Mouse (Mus musculus): Measurements from ENCODE around the gene Rem2.

Gene Rem2

DNA sequence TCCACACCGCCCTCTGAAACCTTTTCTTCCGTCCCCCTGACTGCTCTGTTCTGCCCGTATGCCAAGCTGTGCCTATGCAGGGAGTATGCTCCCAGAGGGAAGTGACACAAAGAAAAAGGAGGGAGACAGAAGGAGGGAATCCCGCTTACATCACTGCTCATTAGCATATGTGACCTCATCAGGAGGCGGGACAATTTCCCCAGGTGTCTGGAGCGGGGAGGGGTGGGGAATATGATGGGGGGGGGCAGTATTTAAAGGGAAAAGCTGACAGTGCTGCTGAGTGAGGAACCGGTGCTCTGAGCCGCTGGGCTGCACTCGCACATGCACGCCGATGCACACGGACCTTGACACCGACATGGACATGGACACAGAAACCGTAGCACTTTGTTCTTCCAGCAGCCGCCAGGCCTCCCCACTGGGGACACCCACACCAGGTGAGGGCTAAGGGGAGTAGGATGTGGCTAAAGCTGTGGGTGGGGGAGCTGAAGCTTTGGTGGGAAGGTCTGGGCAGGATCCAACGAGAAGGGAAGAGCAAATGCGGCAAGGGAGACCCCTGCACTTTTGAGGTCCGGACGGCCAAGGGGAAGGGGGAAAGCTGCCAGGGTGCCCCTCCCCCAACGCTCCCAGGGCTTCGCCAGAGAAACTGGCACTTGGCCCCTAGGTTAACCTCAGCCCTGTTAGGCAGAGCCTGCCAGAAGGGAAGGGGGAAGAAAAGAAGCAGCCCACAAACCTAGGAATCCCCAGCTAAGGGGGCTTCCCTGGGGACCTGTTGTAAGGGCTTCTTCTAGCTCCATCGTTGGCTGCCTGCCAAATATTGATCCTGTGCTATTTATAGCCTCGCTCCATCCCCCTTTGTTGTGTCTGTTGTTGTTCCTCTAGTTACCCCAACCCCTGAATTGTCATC is at the start of gene Rem2:
Rem2 (plus strand) TSS at position 160 of the 904 bp plus-strand sequence.
- DNase-seq (ENCODE audit: low spot score in 2 of 2), result no peak

DNA sequence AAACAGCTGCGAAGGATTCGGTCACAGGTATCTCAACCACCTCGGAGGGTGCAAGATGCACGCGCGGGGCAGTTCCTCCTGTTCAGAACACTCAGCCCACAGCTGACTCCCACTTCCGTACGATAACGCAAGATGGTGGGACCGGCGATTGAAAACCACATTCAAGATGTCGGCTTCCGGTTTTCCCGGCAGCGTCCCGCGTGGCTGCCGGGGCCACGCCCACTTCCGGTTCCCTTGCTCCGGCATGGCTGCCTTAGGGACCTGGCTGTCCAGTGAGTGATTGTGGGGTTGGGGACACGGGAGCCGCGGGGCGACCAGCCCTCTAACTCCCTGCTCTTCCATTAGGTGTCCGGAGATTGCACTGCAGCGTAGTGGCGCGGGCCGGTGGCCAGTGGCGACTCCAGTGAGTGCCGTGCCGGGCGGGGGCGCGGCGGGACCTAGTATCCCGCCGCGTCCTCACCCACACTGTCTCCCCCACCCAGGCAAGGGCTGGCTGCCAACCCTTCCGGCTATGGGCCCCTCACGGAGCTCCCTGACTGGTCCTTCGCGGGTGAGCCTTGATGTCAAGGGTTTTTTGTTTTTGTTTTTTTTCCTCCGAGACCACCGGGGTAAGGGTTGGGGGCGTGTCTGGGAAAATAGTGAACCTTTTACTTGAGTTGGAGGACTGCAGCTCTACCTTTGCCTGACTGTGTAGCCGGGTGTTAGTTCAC is 49.1 kb upstream of the Rem2 start, which contains the start of gene Mrpl52:
Mrpl52 (plus strand) TSS at position 221 of the 710 bp plus-strand sequence.
- DNase-seq (ENCODE audit: low spot score in 2 of 2), result peak; percentile 68 to 75

DNA sequence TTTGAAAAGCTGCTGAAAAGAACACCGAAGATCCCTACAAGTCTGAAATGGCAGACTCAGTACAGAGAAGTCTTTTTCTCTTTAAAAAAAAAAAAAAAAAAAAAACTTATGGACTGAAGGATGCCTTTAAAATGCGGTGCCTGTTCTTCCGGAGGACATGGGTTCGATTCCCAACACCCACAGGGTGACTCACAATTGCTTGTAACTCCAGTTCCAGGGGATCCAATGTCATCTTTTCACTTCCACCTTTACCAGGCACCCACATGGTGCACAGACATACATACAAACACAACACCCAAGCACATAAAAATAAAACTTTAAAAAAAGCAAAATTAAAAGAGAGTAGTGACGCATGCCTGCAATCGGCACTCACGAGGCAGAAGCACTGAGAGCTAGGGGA is 48.2 kb upstream of the Rem2 start:
- no peak for DNase-seq (ENCODE audit: low spot score in 2 of 2)

DNA sequence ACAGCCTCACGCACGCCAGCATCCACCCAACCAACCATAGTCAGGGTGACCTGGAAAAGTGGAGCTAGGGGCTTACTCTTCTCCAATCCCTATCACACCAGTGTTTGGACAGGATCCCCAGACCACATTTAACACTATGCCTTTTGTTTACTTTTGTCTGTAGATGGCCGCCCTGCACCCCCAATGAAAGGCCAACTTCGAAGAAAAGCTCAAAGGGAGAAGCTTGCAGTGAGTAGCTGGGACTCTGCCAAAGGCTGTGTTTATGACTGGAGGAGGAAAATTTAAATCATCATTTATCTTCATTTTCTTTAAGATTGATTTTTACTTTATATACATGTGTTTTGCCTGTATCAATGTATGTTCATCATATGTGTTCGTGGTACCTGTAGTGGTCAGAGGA is 47.5 kb upstream of the Rem2 start:
- DNase-seq (ENCODE audit: low spot score in 2 of 2), result no peak

DNA sequence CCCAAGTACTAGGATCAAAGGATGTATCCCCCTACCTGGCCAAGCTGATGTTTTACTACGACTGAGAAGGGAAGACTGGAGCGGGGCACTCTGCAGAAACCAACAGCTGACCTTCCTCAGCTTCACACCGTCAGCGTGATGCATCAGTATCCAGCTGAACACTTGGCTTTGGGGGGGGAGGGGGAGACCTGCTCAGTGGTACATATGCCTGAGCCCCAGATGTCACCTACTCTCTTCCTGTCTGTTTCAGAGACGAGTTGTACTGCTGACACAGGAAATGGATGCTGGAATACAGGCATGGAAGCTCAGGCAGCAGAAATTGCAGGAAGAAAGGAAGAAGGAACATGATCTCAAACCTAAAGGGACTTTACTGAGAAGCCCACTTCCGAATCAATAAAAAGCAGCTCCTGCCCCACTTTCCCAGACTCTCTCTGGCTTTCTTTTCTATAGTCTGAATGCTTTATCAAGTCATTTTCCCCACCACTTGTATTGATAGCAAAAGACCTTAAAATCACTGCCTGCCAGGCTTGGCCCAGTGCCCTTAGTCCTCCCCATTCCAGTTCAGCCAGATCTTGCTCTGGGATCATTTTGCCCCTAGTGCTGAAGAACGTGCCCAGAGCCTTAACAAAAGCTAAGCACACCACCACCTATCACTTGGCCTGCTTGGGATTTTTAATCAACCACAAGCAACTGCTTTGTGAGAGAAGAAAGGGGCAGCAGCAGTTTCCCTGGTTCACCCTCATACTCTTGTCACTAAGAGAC is 46.4 kb upstream of the Rem2 start:
- no peak for DNase-seq (ENCODE audit: low spot score in 2 of 2)

DNA sequence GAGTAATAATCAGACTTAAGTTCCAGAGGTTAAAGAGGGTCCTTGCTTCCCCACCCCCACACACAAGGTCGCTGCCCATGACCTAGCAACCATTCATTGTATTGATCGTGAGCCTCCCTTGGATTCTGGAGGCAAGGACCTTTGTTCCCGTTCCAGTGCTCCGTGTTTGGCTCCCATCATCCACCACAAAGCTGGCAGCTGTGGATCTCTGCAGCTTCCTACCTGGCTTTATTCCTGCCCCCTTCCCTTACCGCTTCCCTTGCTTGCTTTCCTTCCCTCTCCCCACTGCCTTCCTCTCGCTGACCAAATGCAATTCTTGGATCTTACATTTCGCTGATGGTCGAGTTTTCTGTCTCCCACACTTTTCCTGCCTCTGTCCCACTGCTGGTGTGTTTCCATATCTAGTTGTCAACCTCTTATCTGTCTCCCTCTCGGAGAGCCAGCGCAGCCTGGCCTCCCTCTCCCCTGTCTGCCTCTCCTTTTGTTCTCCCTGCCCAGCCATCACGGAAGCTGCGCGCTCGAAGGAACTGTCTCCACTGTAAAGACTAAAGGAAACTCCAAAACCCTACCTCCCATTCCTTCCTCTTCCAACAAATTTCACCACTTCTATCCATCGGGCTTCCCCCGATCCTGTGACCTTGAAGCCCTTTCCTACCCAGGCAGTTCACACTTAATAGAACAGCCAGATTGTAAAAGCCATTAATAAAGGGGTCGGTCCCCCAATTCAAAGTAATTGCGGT is 45.3 kb upstream of the Rem2 start:
- no peak for DNase-seq (ENCODE audit: low spot score in 2 of 2)

DNA sequence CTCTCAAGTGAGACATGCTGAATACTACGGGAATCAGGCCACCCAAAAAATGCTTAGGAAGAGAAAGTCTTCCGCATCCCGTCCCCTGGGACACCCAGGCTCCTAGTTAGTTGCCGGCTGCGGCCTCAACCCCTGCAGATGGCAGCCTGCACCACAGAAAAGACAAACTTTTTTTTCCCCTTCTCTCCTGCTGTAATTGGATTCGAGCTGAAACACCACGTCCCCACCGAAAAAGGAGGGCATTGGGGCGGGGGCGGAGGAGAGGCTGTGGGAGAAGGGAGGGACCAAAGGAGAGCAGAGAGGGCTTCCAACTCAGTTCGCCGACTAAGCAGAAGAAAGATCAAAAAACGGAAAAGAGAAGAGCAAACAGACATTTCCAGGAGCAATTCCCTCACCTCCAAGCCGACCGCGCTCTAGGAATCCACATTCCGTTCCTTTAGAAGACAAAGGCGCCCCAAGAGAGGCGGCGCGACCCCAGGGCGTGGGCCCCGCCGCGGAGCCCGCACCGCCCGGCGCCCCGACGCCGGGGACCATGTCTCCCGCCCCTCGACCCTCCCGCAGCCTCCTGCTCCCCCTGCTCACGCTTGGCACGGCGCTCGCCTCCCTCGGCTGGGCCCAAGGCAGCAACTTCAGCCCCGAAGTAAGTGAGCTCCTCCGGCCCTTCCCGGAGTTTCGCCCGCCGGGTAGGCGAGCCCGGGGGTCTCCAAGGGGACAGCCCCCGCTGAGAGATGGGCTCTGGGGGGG is 44.4 kb upstream of the Rem2 start, which contains the start of gene Mmp14:
Mmp14 (plus strand) TSS at position 279 of the 744 bp plus-strand sequence.
- DNase-seq (ENCODE audit: low spot score in 2 of 2), result no peak

DNA sequence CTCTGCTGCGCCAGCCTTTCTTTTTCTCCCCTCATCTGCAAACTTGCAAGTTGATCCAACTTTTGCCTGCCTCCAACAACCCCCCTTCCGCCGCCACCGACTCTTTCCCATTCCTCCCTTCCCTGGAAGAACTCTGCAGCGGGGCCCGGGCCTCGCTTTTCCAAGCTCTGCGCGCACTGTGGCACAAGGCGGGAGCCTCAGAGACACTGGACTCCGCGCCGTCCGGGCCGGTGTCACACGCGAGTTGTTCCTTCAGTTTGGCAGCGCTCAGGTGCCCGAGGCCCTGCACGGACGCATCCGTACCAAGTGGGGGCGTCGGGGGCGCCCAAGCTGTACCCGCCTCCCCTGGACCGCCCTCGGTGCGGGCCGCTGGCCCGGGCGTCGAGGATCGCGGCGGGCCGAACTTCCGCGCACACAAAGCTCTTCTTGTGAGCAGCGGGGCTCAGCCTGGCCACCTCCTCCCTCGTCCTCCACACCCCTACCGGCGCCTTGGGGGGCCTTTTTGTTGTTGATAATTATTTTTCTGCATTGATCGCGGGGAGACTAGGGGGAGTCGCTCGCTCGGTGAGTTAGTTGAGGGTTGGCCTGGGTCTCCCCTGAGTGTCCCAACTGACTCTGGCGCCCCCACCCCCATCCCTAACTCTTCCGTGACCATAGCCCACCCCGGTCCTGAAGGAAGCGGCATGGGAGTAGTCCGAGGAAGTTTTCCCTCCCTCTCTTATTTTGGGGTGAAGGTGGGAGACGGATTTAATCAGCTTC is 43.6 kb upstream of the Rem2 start:
- DNase-seq (ENCODE audit: low spot score in 2 of 2), result peak in 1 of 2 experiments; percentile 27

DNA sequence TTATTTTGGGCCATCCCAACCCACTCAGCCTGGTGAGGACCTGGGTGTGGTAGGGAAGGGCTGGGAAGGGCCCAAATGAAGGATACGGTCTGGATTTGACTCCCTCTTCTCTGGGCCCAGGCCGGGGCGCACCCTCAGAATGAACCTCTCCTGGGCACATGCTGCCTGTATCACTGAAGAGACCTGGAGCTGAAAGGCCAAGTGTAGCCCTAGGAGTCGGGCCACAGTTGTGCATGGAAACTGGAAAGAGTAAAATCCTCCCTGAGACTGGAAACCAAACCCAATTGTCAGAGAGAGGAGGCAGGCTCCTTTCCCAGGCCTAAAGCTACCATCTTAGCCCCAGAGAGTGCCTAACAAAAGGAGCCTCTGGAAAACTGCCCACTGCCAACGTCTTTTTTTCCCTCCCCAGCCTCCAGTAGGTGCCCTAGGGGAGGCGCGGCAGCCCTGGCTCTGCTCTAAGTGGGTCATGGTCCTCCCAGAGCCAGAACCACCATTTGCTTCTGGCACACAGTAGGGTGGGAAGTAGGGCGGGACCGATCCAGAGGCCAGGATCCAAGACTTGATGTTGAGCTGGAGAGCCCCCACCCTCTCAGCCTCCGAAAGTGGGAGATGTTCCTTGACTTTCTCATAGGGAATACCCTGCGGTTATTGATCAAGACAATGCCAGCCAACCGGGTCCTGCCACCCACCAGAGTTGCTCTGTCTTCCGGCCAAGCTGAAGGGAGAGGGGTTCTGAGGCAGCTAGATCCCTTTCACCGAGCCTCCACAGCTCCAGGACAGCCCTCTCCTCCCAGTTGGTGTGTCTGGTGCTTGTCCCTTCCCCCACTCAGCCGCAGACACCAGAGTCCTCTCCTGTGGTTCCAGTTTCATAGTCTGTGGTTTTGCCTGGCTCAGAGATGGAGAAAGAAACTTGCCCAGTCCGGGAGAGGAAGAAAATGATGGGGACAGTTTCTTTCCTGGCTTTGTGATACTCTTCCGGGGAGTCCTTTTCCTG is 42.8 kb upstream of the Rem2 start:
- no peak for DNase-seq (ENCODE audit: low spot score in 2 of 2)

DNA sequence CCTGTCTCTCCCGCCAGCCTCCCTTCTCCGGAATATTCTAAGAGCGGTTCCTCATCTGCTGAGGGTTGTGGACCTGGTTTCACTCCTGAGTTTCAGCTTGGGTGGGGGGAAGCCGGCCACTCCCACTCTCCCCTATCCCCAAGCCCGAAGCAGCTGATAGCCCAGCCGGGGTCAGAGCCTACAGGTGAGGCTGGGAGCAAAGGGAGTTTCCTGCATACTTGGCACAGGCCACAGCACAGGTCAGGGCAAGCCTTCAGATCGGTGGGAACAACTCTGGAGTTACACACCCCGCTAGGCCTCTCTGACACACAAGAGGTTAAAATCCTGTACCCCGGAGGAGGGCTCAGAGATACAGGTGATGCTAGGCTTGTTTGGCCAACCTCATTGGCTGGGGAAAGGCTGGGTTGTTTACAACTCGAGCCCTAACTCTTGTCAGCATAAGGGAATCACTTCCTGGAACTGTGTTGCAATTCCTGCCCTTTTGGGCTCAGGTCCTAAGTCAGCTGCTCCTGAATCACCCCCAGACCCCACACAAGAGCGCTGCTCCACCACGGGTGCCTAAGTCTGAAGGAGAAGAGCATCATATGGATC is 41.9 kb upstream of the Rem2 start:
- DNase-seq (ENCODE audit: low spot score in 2 of 2), result no peak

DNA sequence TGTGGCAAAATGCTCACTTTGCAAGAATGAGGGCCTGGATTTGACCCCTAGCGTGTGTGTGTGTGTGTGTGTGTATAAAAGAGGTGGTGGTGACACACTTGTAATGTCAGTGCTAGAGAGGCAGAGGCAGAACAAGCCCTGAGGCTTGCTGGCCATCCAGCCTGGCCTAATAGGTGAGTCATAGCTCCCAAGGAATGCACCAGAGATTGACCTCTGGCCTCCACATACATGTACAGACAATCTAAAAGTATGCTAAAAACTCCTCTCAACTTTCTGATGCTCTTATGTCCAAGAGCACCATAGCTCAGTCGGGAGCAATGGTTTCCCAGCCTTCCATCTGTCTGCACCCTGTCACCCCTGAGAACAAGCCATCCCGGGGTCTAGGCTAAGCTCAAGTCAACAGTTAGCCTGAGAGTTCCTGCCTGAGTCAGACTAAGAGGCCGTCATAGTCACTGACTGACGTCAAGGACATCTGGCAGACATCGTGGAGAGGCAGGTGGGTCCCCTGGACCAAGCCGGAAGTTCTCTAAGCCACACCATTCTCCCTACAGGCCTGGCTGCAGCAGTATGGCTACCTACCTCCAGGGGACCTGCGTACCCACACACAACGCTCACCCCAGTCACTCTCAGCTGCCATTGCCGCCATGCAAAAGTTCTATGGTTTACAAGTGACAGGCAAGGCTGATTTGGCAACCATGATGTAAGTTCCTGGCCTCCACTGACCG is 40.5 kb upstream of the Rem2 start:
- no peak for DNase-seq (ENCODE audit: low spot score in 2 of 2)

DNA sequence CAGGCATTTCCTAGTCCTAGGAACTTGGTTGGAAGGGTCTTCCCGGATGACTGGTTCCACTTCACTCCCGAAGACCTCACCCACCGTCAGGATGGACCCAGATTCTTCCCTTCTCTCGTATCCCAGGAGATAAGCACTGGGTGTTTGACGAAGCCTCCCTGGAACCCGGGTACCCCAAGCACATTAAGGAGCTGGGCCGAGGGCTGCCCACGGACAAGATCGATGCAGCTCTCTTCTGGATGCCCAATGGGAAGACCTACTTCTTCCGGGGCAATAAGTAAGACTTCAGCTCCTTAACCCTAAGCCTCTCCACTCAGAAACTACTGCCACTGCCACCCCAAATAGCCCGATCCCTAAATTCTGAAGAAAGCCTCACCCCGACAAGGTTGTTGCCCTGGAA is 36.7 kb upstream of the Rem2 start:
- no peak for DNase-seq (ENCODE audit: low spot score in 2 of 2)

DNA sequence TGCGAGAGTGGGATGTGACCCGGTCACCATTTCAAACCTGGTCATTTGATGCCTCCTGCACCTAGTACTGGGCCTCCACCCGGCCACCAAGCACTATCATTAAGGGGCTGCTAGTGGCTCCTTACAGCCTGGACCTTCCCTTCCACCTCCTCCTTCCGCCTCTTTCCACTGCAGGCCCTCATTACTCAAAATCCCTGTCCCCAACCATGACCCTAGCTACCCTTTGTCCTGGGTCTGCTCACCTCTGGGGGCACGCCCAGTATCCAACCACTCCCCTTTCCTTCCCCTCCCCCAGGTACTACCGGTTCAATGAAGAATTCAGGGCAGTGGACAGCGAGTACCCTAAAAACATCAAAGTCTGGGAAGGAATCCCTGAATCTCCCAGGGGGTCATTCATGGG is 36.3 kb upstream of the Rem2 start:
- no peak for DNase-seq (ENCODE audit: low spot score in 2 of 2)

DNA sequence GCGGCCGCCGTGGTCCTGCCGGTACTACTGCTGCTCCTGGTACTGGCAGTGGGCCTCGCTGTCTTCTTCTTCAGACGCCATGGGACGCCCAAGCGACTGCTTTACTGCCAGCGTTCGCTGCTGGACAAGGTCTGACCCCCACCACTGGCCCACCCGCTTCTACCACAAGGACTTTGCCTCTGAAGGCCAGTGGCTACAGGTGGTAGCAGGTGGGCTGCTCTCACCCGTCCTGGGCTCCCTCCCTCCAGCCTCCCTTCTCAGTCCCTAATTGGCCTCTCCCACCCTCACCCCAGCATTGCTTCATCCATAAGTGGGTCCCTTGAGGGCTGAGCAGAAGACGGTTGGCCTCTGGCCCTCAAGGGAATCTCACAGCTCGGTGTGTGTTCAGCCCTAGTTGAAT is 35.4 kb upstream of the Rem2 start:
- no peak for DNase-seq (ENCODE audit: low spot score in 2 of 2)

DNA sequence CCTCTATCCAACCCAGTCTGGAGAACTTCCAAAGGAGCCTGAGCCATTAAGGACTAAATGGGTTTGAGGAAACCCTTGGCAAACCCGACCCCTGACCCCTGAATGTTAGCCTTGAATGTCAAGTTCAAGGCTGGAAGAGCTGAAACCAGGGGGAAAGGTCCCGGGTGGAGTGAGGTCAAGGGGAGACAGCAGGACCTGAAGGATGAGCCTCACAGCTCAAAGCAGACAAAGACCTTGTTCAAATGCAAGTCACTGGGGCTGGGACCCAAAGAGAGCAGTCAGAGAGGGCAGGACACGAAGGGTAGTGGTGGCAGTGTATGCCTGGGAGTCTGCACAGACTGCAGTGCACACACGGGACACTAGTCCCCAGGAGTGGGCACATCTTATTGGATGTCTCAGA is 34.5 kb upstream of the Rem2 start:
- DNase-seq (ENCODE audit: low spot score in 2 of 2), result no peak

DNA sequence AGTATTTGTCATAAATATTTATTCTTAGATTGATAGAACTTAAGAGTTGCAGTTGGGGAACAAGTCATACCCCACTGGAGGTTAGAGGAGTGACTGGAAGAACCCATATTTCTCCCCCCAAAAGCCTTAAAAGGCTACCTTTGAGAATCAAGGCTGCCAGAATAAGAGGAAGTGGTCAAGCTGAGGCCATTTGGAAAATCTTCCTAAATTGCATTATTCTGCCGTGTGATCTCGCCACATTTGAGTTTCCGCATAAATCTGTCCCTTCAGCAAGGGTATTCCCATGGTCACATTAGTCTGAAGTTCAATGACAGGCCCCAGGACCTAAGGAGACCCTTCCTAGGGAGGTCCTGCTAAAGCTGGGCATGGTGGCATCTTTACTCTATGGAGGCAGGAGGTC is 33.4 kb upstream of the Rem2 start:
- DNase-seq (ENCODE audit: low spot score in 2 of 2), result no peak

DNA sequence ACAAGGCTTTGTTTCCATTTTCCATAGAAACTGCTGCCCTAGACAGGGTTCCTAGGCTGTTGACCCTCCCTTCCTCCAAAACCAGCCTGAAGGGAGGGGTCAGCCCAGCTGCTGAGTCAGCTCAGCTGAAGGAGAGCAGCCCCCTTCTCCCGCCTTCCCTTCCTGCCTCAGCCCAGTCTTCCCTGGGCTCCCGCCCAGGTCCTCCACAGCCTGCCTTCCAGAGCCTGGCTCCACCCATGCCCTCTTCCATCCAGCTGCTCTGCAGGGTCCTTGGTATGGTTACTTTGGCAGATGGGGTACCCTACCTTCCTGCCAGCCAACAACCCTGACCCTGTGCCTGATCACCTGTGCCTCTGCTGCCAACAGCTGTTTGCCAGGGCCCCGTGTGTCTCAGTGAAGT is 32.7 kb upstream of the Rem2 start:
- DNase-seq (ENCODE audit: low spot score in 2 of 2), result no peak
